Mouse (Mus musculus) right cerebral cortex, adult 18-20 months (tissue): ENCODE results near the gene Rtl3.

Source experiments
- DNase-seq: peaks from one replicate; pipeline ENCODE4 v3.0.0; 2022; ENCODE audit warnings: mixed read lengths

The Rtl3 gene

GRCm38 (mm10) chrX:106840409-106840808, at the start of gene Rtl3:
Gene Rtl3 (minus strand): TSS chrX:106840644.
- peak; percentile 64 for DNase-seq

DNA sequence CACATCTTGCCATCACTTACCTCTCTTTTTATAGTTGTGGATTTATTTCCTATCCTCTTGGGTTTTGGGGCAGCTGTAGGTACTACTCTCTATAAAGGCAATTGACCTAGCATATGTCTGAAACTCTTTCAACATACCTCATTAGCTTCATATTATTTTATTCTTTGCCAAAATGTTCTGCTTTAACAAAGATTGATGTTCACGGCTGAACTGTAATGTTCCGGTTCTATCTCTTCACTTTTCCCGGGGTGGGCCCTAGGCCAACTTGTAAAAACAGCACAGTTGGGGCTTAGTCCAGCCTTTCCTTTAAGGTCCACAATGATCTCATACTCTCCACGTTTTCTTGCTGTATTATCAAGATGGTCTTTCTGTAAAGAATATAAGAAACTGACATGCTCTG, 31.9 kb upstream of the Rtl3 start:
- DNase-seq: no peak

- no peak for DNase-seq
Measured at GRCm38 (mm10) chrX:106871894-106872293, 31.4 kb upstream of the Rtl3 start.

- DNase-seq: no peak
Measured at GRCm38 (mm10) chrX:106871426-106871825, 31.0 kb upstream of the Rtl3 start.

DNA sequence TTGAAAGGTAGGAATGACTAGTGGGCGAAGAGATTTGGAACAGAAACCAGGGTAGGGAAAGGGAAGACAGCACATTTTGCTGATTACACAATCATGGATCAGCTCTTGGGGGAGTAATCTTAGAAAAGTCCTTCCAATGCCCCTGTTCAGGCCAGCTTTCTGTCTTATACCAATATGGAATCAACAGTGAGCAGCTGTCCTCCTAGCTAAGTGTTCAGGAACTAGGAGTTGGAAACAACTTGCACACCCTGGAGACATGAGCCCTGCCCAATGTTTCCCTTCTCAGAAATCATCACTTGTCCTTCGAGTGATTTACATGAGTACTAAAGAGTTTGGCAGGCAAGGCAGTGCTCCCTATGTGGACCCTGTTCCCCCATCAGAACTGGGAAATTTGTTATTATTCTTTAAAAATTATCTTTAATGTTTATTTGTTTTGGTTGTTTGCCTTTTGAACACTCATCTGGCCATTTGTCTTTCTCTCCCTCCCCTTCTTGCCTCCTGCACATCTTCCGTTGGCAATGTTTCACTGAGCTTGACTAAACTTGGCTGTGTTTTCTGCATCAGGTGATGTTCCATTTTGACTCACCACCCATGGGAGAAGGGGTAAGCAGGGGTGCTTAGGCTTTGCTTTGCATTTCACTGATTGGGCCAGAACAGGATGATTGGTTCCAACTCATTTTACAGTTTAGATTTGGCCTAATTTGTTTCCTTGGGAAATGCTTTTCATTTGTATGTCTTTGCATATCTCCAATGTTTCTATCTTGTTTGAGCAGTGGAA, 13.3 kb upstream of the Rtl3 start:
- no peak for DNase-seq

- no peak for DNase-seq
Measured at GRCm38 (mm10) chrX:106839591-106839990, 853 bp downstream of the Rtl3 start.

DNA sequence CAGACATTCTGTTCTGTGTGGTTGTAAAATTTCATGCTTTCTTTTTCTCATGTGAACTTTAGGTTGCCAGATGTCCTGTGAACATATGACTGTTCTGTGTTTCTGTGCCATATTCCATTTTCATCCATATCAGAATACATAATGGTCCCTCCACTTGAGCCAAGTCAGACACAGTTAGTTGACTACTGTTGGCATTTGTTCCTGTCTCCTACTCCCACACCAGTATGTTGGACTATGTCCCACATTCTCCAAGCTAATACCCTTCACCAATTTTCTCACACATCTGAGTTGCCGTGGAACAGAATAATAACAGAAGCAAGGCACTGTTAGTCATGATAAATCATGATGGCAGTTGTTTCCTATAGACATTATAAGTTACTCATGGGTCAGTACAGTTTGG, 9.9 kb downstream of the Rtl3 start:
- no peak for DNase-seq

GRCm38 (mm10) chrX:106809560-106810226, 30.8 kb downstream of the Rtl3 start:
- no peak for DNase-seq

GRCm38 (mm10) chrX:106804387-106804786, 36.1 kb downstream of the Rtl3 start:
- DNase-seq: no peak

DNA sequence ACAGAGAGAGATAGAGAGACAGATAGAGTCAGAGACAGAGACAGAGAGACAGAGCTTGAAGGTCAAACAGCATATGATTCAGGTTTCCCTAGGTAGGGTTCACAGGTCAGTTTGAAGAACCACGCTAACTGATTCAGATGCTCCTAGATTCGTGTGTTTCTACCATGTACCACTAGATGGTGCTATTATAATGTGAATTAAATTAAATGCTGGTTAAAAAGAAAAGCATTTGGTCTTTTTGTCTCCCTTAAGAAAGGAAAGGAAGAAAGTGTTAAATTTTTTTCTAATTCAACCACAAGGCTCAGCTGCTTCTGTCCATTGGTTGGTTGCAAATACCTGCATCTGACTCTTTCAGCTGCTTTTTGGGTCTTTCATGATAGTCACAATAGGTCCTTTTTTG, 45.8 kb downstream of the Rtl3 start:
- DNase-seq: no peak
